ENCODE assay signal across 24 mouse cellular contexts in genomic region chr7:40466382-40466781, GRCm38 (mm10).
A peak's percentile ranks its signal among the peaks of the same experiment; 100 is the strongest.
DNase-seq lines count a peak whose midpoint lies in the region; ATAC-seq and TF ChIP-seq lines count a peak whose summit lies in the region.
"Had no signal": no experiment of that assay in that cellular context is flagged by ENCODE, and none has a peak within 500 bp of the region (broad histone marks: within the 10 kb centered on the region; RNA-seq: fewer than 3 reads in every experiment).

No protein-coding gene starts in this region.

- WGBS in heart, embryonic 12.5 days, result 74% methylated on average over 5 of the region's 5 CpGs
- WGBS in hindbrain, embryonic 14.5 days, result 71% methylated on average over 5 of the region's 5 CpGs
- 71% methylated on average over 5 of the region's 5 CpGs for WGBS in hindbrain, postnatal 0 days
- WGBS in neural tube, embryonic 14.5 days, result 73% methylated on average over 5 of the region's 5 CpGs

- H3K27ac ChIP-seq in heart, embryonic 12.5 days (ENCODE audit: poor library complexity, severe bottlenecking), result no peak overlapping the region
- H3K27ac ChIP-seq in hindbrain, embryonic 14.5 days, result peak overlapping the region; percentile 35; the same call in 1 of the 2 replicates
- H3K27ac ChIP-seq in hindbrain, postnatal 0 days, result no peak overlapping the region
- no peak overlapping the region for H3K27ac ChIP-seq in neural tube, embryonic 14.5 days (ENCODE audit: low read depth, low read length)
- H3K27ac ChIP-seq: embryonic facial prominence, embryonic 12.5 days; embryonic facial prominence, embryonic 15.5 days; heart, adult 2 months; heart, embryonic 10.5 days had no signal

- no peak overlapping the region for H3K4me3 ChIP-seq in heart, embryonic 12.5 days
- no peak overlapping the region for H3K4me3 ChIP-seq in hindbrain, embryonic 14.5 days (replicated peaks; ENCODE audit: low read length)
- H3K4me3 ChIP-seq in hindbrain, postnatal 0 days (ENCODE audit: low read length), result no peak overlapping the region
- H3K4me3 ChIP-seq in neural tube, embryonic 14.5 days (ENCODE audit: low read depth, low read length), result no peak overlapping the region
- H3K4me3 ChIP-seq: embryonic facial prominence, embryonic 12.5 days; embryonic facial prominence, embryonic 15.5 days; heart, adult 2 months; heart, embryonic 10.5 days had no signal

- no peak for ATAC-seq in heart, embryonic 12.5 days (ENCODE audit: insufficient number of reproducible peaks, low FRiP score)
- peak; percentile 74; the same call in 1 of the 2 replicates for ATAC-seq in hindbrain, embryonic 14.5 days (ENCODE audit: low FRiP score)
- no peak for ATAC-seq in hindbrain, postnatal 0 days
- peak; percentile 68; the same call in 1 of the 2 replicates for ATAC-seq in neural tube, embryonic 14.5 days (ENCODE audit: low read depth)
- ATAC-seq: activated CD4-positive, CD25-positive, alpha-beta regulatory T cell, adult 4 months; forebrain, embryonic 14.5 days; forebrain, postnatal 0 days; inflammation-experienced regulatory T-cells, adult 6 months; intestine, embryonic 16.5 days had no signal

- no peak for TF ChIP-seq CTCF in hindbrain, postnatal 0 days (IDR thresholded peaks at IDR 0.05; ENCODE audit: low read depth)

- H3K36me3 ChIP-seq in heart, embryonic 12.5 days, result no peaks in the 10 kb centered on the region
- no peaks in the 10 kb centered on the region for H3K36me3 ChIP-seq in hindbrain, embryonic 14.5 days (replicated peaks; ENCODE audit: control insufficient read depth, insufficient read depth)
- H3K36me3 ChIP-seq in hindbrain, postnatal 0 days (ENCODE audit: insufficient read depth, low read length), result no peaks in the 10 kb centered on the region
- no peaks in the 10 kb centered on the region for H3K36me3 ChIP-seq in neural tube, embryonic 14.5 days (ENCODE audit: control insufficient read depth, insufficient read depth, low read length)
- H3K36me3 ChIP-seq: embryonic facial prominence, embryonic 12.5 days; embryonic facial prominence, embryonic 15.5 days; heart, embryonic 10.5 days had no signal

- H3K9ac ChIP-seq in heart, embryonic 12.5 days, result no peak overlapping the region
- H3K9ac ChIP-seq in hindbrain, embryonic 14.5 days, result no peak overlapping the region
- no peak overlapping the region for H3K9ac ChIP-seq in hindbrain, postnatal 0 days (replicated peaks; ENCODE audit: low read length)
- H3K9ac ChIP-seq in neural tube, embryonic 14.5 days (replicated peaks; ENCODE audit: low read depth, low read length), result no peak overlapping the region
- H3K9ac ChIP-seq: embryonic facial prominence, embryonic 12.5 days; embryonic facial prominence, embryonic 15.5 days; forebrain, postnatal 0 days had no signal

- no peaks in the 10 kb centered on the region for H3K4me1 ChIP-seq in heart, embryonic 12.5 days (replicated peaks)
- H3K4me1 ChIP-seq in hindbrain, embryonic 14.5 days (replicated peaks; ENCODE audit: control insufficient read depth, insufficient read depth, low read length), result no peaks in the 10 kb centered on the region
- no peaks in the 10 kb centered on the region for H3K4me1 ChIP-seq in hindbrain, postnatal 0 days (ENCODE audit: insufficient read depth, low read length)
- H3K4me1 ChIP-seq in neural tube, embryonic 14.5 days (ENCODE audit: control insufficient read depth, insufficient read depth, low read length), result no peaks in the 10 kb centered on the region
- H3K4me1 ChIP-seq: embryonic facial prominence, embryonic 12.5 days; embryonic facial prominence, embryonic 15.5 days; heart, embryonic 10.5 days had no signal

- no peaks in the 10 kb centered on the region for H3K27me3 ChIP-seq in heart, embryonic 12.5 days (replicated peaks)
- H3K27me3 ChIP-seq in hindbrain, embryonic 14.5 days (ENCODE audit: control insufficient read depth, insufficient read depth, low read length), result no peaks in the 10 kb centered on the region
- H3K27me3 ChIP-seq in hindbrain, postnatal 0 days (ENCODE audit: insufficient read depth, low read length), result no peaks in the 10 kb centered on the region
- no peaks in the 10 kb centered on the region for H3K27me3 ChIP-seq in neural tube, embryonic 14.5 days (ENCODE audit: control insufficient read depth, insufficient read depth, low read length)
- H3K27me3 ChIP-seq: embryonic facial prominence, embryonic 12.5 days; embryonic facial prominence, embryonic 15.5 days had no signal

- H3K9me3 ChIP-seq in heart, embryonic 12.5 days (replicated peaks), result 0 out of 2 replicates have a peak, but pooled peaks cover 5% of the 10 kb centered on the region
- H3K9me3 ChIP-seq in hindbrain, embryonic 14.5 days (ENCODE audit: control insufficient read depth, low read length), result no peaks in the 10 kb centered on the region
- no peaks in the 10 kb centered on the region for H3K9me3 ChIP-seq in hindbrain, postnatal 0 days (ENCODE audit: low read length)
- no peaks in the 10 kb centered on the region for H3K9me3 ChIP-seq in neural tube, embryonic 14.5 days (ENCODE audit: control insufficient read depth, low read length)
- H3K9me3 ChIP-seq: embryonic facial prominence, embryonic 12.5 days; embryonic facial prominence, embryonic 15.5 days; heart, embryonic 10.5 days had no signal

- no peak overlapping the region for H3K4me2 ChIP-seq in heart, embryonic 12.5 days
- no peak overlapping the region for H3K4me2 ChIP-seq in hindbrain, embryonic 14.5 days (replicated peaks)
- H3K4me2 ChIP-seq in hindbrain, postnatal 0 days (ENCODE audit: low read depth, low read length), result no peak overlapping the region
- H3K4me2 ChIP-seq in neural tube, embryonic 14.5 days (ENCODE audit: low read depth, low read length), result no peak overlapping the region
- H3K4me2 ChIP-seq: embryonic facial prominence, embryonic 12.5 days; embryonic facial prominence, embryonic 15.5 days had no signal

- peak; percentile 12 for DNase-seq in heart, adult 11 months
- no peak for DNase-seq in hindbrain, embryonic 14.5 days (ENCODE audit: low spot score)
- no peak for DNase-seq in hindbrain, postnatal 0 days (ENCODE audit: low spot score)
- DNase-seq in brain, adult 2 months (ENCODE audit: low read depth, low spot score), result peak; percentile 8
- DNase-seq in adrenal gland, postnatal 4 days (ENCODE audit: low spot score in 2 of 2), result no peak
- DNase-seq in kidney, adult 9 months, result no peak
- DNase-seq: adrenal gland, adult 8-10 months; adrenal gland, postnatal 25 days; cerebellum, adult 11 months; cerebellum, adult 2 months; cerebellum, adult 9-11 months; cerebellum, postnatal 25 days; forebrain, postnatal 0 days; gastrocnemius, postnatal 25 days; heart, adult 2 months had no signal

Comparison
In these comparisons a context has a peak if more than half of its experiments do, and no peak if none do; other contexts are left out.
1. ATAC-seq: peak in hindbrain, embryonic 14.5 days (single experiment) and neural tube, embryonic 14.5 days (single experiment); none in heart, embryonic 12.5 days (single experiment) and hindbrain, postnatal 0 days (single experiment).
2. DNase-seq: peak in heart, adult 11 months (single experiment) and brain, adult 2 months (single experiment); none in hindbrain, embryonic 14.5 days (single experiment), hindbrain, postnatal 0 days (single experiment), adrenal gland, postnatal 4 days (0 of 2) and kidney, adult 9 months (single experiment).